Mouse (Mus musculus): ENCODE data around the gene Mllt6. TPM values are rescaled to one million over a fixed set of nuclear protein-coding genes. Genes with fewer than 3 reads are reported as not detected.

Mllt6 gene
- polyA plus RNA-seq, 1 experiment, result 15.5 TPM

DNA sequence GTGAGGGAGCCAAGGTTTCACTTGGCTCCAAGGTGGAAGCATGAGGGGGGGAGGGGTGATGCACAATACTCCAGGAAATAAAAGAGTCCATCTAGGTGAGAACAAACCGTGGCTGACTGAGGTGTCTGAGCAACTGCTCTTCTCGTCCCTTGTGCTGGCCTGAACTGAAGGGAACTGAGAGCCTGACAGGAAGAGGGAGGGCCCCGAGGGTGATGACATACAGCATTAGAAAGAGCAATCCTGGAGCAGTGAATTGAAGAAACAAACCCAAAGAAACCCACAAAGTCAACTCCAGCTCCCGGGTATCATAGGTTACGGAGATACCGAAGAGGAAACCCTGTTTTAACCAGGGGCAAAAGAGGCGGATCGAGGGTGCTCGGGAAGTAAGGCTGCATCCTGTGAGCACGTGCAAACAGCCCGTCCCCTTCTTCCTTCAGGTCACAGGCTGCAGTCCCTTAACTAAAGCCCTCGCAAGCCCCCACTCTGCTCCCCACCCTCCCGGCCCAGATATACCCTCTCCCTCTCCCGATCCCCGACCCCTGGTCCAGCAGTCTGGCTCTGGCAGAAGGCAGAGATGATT lies 55.2 kb downstream of the Mllt6 start:
- H3K4me2 ChIP-seq (ENCODE audit: low read depth), result no peak overlapping the region
- H3K36me3 ChIP-seq (ENCODE audit: control insufficient read depth, insufficient read depth), result peaks cover 30% of the 10 kb centered on the region
- H3K79me2 ChIP-seq (ENCODE audit: control insufficient read depth, insufficient read depth), result no peaks in the 10 kb centered on the region

DNA sequence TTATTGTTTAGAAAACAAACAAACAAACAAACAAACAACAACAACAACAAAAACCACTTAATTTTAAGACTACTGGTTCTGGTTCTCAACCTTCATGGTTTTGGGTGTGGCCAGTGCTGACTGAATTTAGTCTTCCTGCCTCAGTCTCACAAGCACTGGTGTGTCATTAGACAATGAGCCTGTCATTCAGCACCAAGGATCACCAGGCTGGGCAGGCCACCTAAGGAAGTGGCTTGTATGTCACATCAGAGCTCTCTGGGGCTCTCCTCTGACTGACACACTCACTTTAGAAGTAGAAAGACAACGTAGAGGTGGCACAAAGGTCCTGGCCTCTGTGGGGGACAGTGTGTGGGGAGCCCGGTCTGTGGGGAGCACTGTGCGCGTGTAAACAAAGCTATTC lies 55.8 kb downstream of the Mllt6 start:
- Histone ChIP-seq H3K36me3 (ENCODE audit: control insufficient read depth, insufficient read depth) (peaks cover 24% of the 10 kb centered on the region), H3K79me2 (ENCODE audit: control insufficient read depth, insufficient read depth) (no peaks in the 10 kb centered on the region), H3K4me2 (ENCODE audit: low read depth) (no peak overlapping the region), H3K27me3 (ENCODE audit: control insufficient read depth, insufficient read depth, insufficient read length) (no peaks in the 10 kb centered on the region), H3ac (ENCODE audit: control insufficient read depth, insufficient read length) (no peak overlapping the region), H3K4me3 (no peak overlapping the region)
- TF ChIP-seq POLR2AphosphoS2 (IDR thresholded peaks at IDR 0.05; ENCODE audit: insufficient read length, low read depth) (no peak), CEBPB (IDR thresholded peaks at IDR 0.05; ENCODE audit: insufficient read depth, poor library complexity, severe bottlenecking) (no peak), MYOG (IDR thresholded peaks at IDR 0.05; ENCODE audit: control insufficient read depth in 1 of 3, insufficient read depth in 1 of 3, insufficient read length in 2 of 3, low read depth in 2 of 3) (no peak), MAX (IDR thresholded peaks at IDR 0.05; ENCODE audit: low read depth) (no peak), SRF (IDR thresholded peaks at IDR 0.05; ENCODE audit: control insufficient read depth, insufficient read length, low read depth) (no peak), REST (IDR thresholded peaks at IDR 0.05; ENCODE audit: insufficient read depth, insufficient read length) (no peak), TCF12 (IDR thresholded peaks at IDR 0.05; ENCODE audit: insufficient read depth, poor library complexity, severe bottlenecking) (no peak), MYOD1 (IDR thresholded peaks at IDR 0.05; ENCODE audit: control insufficient read depth in 1 of 3, insufficient read length in 2 of 3, low read depth in 2 of 3) (no peak), TCF3 (IDR thresholded peaks at IDR 0.05; ENCODE audit: insufficient read length, low read depth) (no peak), USF1 (IDR thresholded peaks at IDR 0.05; ENCODE audit: low read depth) (no peak)

More for the DNA sequence above, 55.2 kb downstream of the Mllt6 start:
- no peak overlapping the region for H3K4me3 ChIP-seq
- no peak overlapping the region for H3ac ChIP-seq (ENCODE audit: control insufficient read depth, insufficient read length)
- H3K27me3 ChIP-seq (ENCODE audit: control insufficient read depth, insufficient read depth, insufficient read length), result no peaks in the 10 kb centered on the region
- TF ChIP-seq TCF12 (IDR thresholded peaks at IDR 0.05; ENCODE audit: insufficient read depth, poor library complexity, severe bottlenecking), result no peak
- no peak for TF ChIP-seq POLR2AphosphoS2 (IDR thresholded peaks at IDR 0.05; ENCODE audit: insufficient read length, low read depth)
- TF ChIP-seq CEBPB (IDR thresholded peaks at IDR 0.05; ENCODE audit: insufficient read depth, poor library complexity, severe bottlenecking), result peak; percentile 92

DNA sequence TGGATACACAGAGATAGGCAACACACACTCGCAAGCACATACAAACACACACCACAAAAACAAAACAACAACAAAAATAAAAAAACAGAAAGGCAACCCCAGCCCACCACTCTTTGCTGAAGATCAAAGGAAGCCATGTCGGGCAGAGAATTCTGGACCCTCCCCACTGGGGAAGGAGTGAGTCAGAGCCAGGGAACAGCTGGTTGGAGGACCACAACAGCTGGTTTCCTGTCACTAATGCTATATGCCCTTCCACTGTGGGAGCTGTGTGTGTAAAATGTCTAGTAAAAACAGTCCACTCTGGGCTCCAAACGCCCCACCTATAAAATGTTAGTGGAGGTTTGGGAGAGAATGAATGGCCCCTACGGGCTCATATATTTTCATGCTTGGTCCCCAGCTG lies 58.1 kb downstream of the Mllt6 start:
- Histone ChIP-seq H3ac (ENCODE audit: control insufficient read depth, insufficient read length) (no peak overlapping the region), H3K36me3 (ENCODE audit: control insufficient read depth, insufficient read depth) (peaks cover 41% of the 10 kb centered on the region), H3K4me3 (no peak overlapping the region), H3K4me2 (ENCODE audit: low read depth) (no peak overlapping the region), H3K79me2 (ENCODE audit: control insufficient read depth, insufficient read depth) (no peaks in the 10 kb centered on the region), H3K27me3 (ENCODE audit: control insufficient read depth, insufficient read depth, insufficient read length) (no peaks in the 10 kb centered on the region)
- TF ChIP-seq TCF3 (IDR thresholded peaks at IDR 0.05; ENCODE audit: insufficient read length, low read depth) (no peak), POLR2AphosphoS2 (IDR thresholded peaks at IDR 0.05; ENCODE audit: insufficient read length, low read depth) (no peak), POLR2A (IDR thresholded peaks at IDR 0.05; ENCODE audit: insufficient read length, low read depth) (no peak), MYOD1 (IDR thresholded peaks at IDR 0.05; ENCODE audit: control insufficient read depth in 1 of 3, insufficient read length in 2 of 3, low read depth in 2 of 3) (peak in 2 of 3 experiments; percentile 43 to 64), MYOG (IDR thresholded peaks at IDR 0.05; ENCODE audit: control insufficient read depth in 1 of 3, insufficient read depth in 1 of 3, insufficient read length in 2 of 3, low read depth in 2 of 3) (peak in 1 of 3 experiments; percentile 32)

DNA sequence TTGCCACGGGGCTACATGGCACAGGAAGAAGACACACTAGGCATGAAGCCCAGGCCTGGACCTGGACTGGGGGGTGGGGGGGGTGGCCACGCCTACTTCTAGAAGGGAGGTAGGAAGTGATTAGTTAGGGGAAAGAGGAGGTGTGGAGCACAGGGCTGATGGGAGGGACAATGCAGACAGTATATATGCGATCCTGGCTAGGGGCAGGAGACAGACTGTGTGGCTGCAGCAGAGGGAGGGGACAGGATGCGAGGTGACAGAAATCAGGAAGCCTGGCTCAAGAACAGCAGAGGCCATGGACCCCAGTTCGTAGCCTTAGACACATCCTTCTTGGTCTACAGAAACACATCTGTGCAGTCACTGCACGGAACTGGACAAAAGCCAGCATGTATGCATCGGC lies 60.5 kb downstream of the Mllt6 start:
- peaks cover 36% of the 10 kb centered on the region for H3K36me3 ChIP-seq (ENCODE audit: control insufficient read depth, insufficient read depth)
- TF ChIP-seq POLR2AphosphoS2 (IDR thresholded peaks at IDR 0.05; ENCODE audit: insufficient read length, low read depth), result no peak
- no peak for TF ChIP-seq MAX (IDR thresholded peaks at IDR 0.05; ENCODE audit: low read depth)
- no peak for TF ChIP-seq POLR2A (IDR thresholded peaks at IDR 0.05; ENCODE audit: insufficient read length, low read depth)
- TF ChIP-seq TCF3 (IDR thresholded peaks at IDR 0.05; ENCODE audit: insufficient read length, low read depth), result no peak
- TF ChIP-seq E2F4 (IDR thresholded peaks at IDR 0.05; ENCODE audit: insufficient read depth), result no peak
- no peak for TF ChIP-seq USF1 (IDR thresholded peaks at IDR 0.05; ENCODE audit: low read depth)
- no peak for TF ChIP-seq REST (IDR thresholded peaks at IDR 0.05; ENCODE audit: insufficient read depth, insufficient read length)
- TF ChIP-seq MYOD1 (IDR thresholded peaks at IDR 0.05; ENCODE audit: control insufficient read depth in 1 of 3, insufficient read length in 2 of 3, low read depth in 2 of 3), result no peak
- no peak for TF ChIP-seq CEBPB (IDR thresholded peaks at IDR 0.05; ENCODE audit: insufficient read depth, poor library complexity, severe bottlenecking)
- no peaks in the 10 kb centered on the region for H3K27me3 ChIP-seq (ENCODE audit: control insufficient read depth, insufficient read depth, insufficient read length)
- H3ac ChIP-seq (ENCODE audit: control insufficient read depth, insufficient read length), result no peak overlapping the region
- H3K4me3 ChIP-seq, result no peak overlapping the region
- no peaks in the 10 kb centered on the region for H3K79me2 ChIP-seq (ENCODE audit: control insufficient read depth, insufficient read depth)
- no peak overlapping the region for H3K4me2 ChIP-seq (ENCODE audit: low read depth)

DNA sequence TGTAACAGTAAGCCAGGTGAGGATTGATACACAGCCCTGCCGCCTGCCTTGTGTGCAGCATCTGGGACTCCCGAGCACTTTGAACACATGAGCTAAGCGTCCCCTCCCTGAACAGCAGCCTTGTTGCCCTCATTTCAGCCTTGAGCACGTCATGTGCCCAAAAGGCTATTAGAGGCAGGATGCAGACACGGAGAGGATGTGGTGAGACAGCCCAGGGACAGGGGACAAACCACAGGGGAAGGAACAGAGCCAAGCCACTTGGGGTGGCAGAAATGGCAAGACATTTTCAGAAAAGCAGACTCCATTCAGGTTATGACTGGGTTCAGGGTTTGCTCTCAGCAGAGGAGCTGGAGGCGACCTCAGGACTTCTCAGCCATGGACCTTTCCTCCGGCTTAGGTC lies 65.1 kb downstream of the Mllt6 start:
- peaks cover 34% of the 10 kb centered on the region for H3K36me3 ChIP-seq (ENCODE audit: control insufficient read depth, insufficient read depth)
- H3ac ChIP-seq (ENCODE audit: control insufficient read depth, insufficient read length), result no peak overlapping the region
- no peak overlapping the region for H3K4me3 ChIP-seq
- no peaks in the 10 kb centered on the region for H3K27me3 ChIP-seq (ENCODE audit: control insufficient read depth, insufficient read depth, insufficient read length)
- peak overlapping the region; percentile 53 for H3K4me2 ChIP-seq (ENCODE audit: low read depth)
- peaks cover 2% of the 10 kb centered on the region for H3K79me2 ChIP-seq (ENCODE audit: control insufficient read depth, insufficient read depth)
- TF ChIP-seq MYOD1 (IDR thresholded peaks at IDR 0.05; ENCODE audit: control insufficient read depth in 1 of 3, insufficient read length in 2 of 3, low read depth in 2 of 3), result peak in 1 of 3 experiments; percentile 37
- TF ChIP-seq TCF12 (IDR thresholded peaks at IDR 0.05; ENCODE audit: insufficient read depth, poor library complexity, severe bottlenecking), result no peak
- peak; percentile 23 for TF ChIP-seq USF1 (IDR thresholded peaks at IDR 0.05; ENCODE audit: low read depth)
- TF ChIP-seq POLR2AphosphoS2 (IDR thresholded peaks at IDR 0.05; ENCODE audit: insufficient read length, low read depth), result no peak
- no peak for TF ChIP-seq MAX (IDR thresholded peaks at IDR 0.05; ENCODE audit: low read depth)
- no peak for TF ChIP-seq REST (IDR thresholded peaks at IDR 0.05; ENCODE audit: insufficient read depth, insufficient read length)
- TF ChIP-seq CEBPB (IDR thresholded peaks at IDR 0.05; ENCODE audit: insufficient read depth, poor library complexity, severe bottlenecking), result no peak
- TF ChIP-seq SRF (IDR thresholded peaks at IDR 0.05; ENCODE audit: control insufficient read depth, insufficient read length, low read depth), result no peak
- TF ChIP-seq E2F4 (IDR thresholded peaks at IDR 0.05; ENCODE audit: insufficient read depth), result no peak
- TF ChIP-seq MYOG (IDR thresholded peaks at IDR 0.05; ENCODE audit: control insufficient read depth in 1 of 3, insufficient read depth in 1 of 3, insufficient read length in 2 of 3, low read depth in 2 of 3), result peak in 1 of 3 experiments; percentile 56
- TF ChIP-seq POLR2A (IDR thresholded peaks at IDR 0.05; ENCODE audit: insufficient read length, low read depth), result no peak
- no peak for TF ChIP-seq TCF3 (IDR thresholded peaks at IDR 0.05; ENCODE audit: insufficient read length, low read depth)
